Comparison of ENCODE assay signal across 9 mouse cellular contexts in the genomic region with DNA sequence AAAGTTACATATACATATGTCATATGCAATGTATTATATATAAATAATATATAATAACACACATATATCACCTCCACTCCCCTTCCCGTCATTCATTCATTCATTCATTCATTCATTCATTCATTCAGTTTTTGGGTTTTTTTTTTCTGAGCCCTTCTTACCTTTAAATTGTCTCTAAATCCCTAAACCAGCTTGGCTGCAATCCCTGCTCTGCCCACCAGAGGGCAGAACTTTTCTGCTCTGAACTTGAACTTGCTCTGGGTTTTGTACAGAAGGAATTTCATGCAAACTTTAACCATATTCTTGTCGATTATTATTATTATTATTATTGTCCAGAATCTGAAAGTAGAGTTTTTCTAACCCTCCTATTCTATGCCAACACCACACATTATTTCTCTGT. TPM values are rescaled to one million over a fixed set of nuclear protein-coding genes. Genes with fewer than 3 reads are reported as not detected.
DNase-seq lines count a peak whose midpoint lies in the region; ATAC-seq and TF ChIP-seq lines count a peak whose summit lies in the region.
"Had no signal": no experiment of that assay in that cellular context is flagged by ENCODE, and none has a peak within 500 bp of the region (broad histone marks: within the 10 kb centered on the region; RNA-seq: fewer than 3 reads in every experiment).

No protein-coding gene starts in this region.

- ATAC-seq in limb, embryonic 11.5 days (ENCODE audit: insufficient number of reproducible peaks, low FRiP score, low TSS enrichment, low read depth): no peak

- peaks cover 33% of the 10 kb centered on the region for H3K4me1 ChIP-seq in E14TG2a.4 (replicated peaks; ENCODE audit: low read depth, low read length)
- no peaks in the 10 kb centered on the region for H3K4me1 ChIP-seq in limb, embryonic 11.5 days (ENCODE audit: control insufficient read depth, insufficient read depth, low read length)

- H3K36me3 ChIP-seq in E14TG2a.4 (ENCODE audit: insufficient read depth, low read length): no peaks in the 10 kb centered on the region
- no peaks in the 10 kb centered on the region for H3K36me3 ChIP-seq in limb, embryonic 11.5 days (ENCODE audit: control insufficient read depth, insufficient read depth, low read length)
- H3K36me3 ChIP-seq: heart, embryonic 15.5 days had no signal

- TF ChIP-seq CTCF in layer of hippocampus, adult 2 months (conservative IDR thresholded peaks at IDR 0.05): peak; percentile 88
- peak; percentile 88 for TF ChIP-seq CTCF in E14TG2a.4 (conservative IDR thresholded peaks at IDR 0.05; ENCODE audit: low read length)

- H3K9me3 ChIP-seq in E14TG2a.4 (ENCODE audit: low read length): no peaks in the 10 kb centered on the region
- peaks cover 5% of the 10 kb centered on the region for H3K9me3 ChIP-seq in limb, embryonic 11.5 days (ENCODE audit: control insufficient read depth, low read length)
- H3K9me3 ChIP-seq: heart, embryonic 15.5 days had no signal

- peaks cover 35% of the 10 kb centered on the region for H3K27me3 ChIP-seq in E14TG2a.4 (ENCODE audit: insufficient read depth, low read length)
- peaks cover 36% of the 10 kb centered on the region for H3K27me3 ChIP-seq in limb, embryonic 11.5 days (ENCODE audit: control insufficient read depth, insufficient read depth, low read length)

- DNase-seq in layer of hippocampus, adult 2 months (ENCODE audit: low spot score in 2 of 2): peak in 1 of 2 experiments; percentile 82
- no peak for DNase-seq in layer of hippocampus, postnatal 36 days
- peak; percentile 72 for DNase-seq in T-cell, adult 2 months (ENCODE audit: low spot score)
- DNase-seq in embryo, embryonic 9.5 days (ENCODE audit: extremely low spot score): peak; percentile 63
- peak; percentile 88 for DNase-seq in limb, embryonic 11.5 days (ENCODE audit: low spot score)
- peak; percentile 57 for DNase-seq in skeletal muscle tissue, adult 2 months (ENCODE audit: low read depth, low spot score)

- no peak overlapping the region for H3K27ac ChIP-seq in layer of hippocampus, adult 2 months
- H3K27ac ChIP-seq in limb, embryonic 11.5 days (replicated peaks; ENCODE audit: low read depth, low read length): no peak overlapping the region
- H3K27ac ChIP-seq: heart, embryonic 15.5 days had no signal

- H3K9ac ChIP-seq in limb, embryonic 11.5 days (ENCODE audit: low read length): no peak overlapping the region
- H3K9ac ChIP-seq: heart, embryonic 15.5 days had no signal

- H3K4me2 ChIP-seq in limb, embryonic 11.5 days (ENCODE audit: low read depth, severe bottlenecking): no peak overlapping the region
- H3K4me2 ChIP-seq: heart, embryonic 15.5 days had no signal

- 11% methylated on average over 2 of the region's 2 CpGs for WGBS in limb, embryonic 11.5 days

- no peak overlapping the region for H3K4me3 ChIP-seq in layer of hippocampus, adult 2 months
- no peak overlapping the region for H3K4me3 ChIP-seq in E14TG2a.4 (replicated peaks; ENCODE audit: low read length)
- no peak overlapping the region for H3K4me3 ChIP-seq in limb, embryonic 11.5 days (ENCODE audit: low read depth, low read length)
- H3K4me3 ChIP-seq: heart, embryonic 15.5 days; myocyte had no signal

RNA-seq across cellular contexts. Expression of gene Dmwd, which starts 7.3 kb away (rescaled TPM):
- total RNA-seq in layer of hippocampus, adult 2 months (2021): 100 to 1,000 TPM; 154 TPM
- 100 to 1,000 TPM; 136 to 143 TPM for total RNA-seq in layer of hippocampus, postnatal 36 days (2021)
- polyA plus RNA-seq in limb, embryonic 11.5 days (2014; fragmentation: Nextera tagmentation; extraction: Ambion mirVana): 18.8 and 25.6 TPM in 2 replicates

RNA-seq across cellular contexts. Expression of gene Rsph6a, which starts 14.2 kb away (rescaled TPM):
- total RNA-seq in layer of hippocampus, adult 2 months (2021): under 1 TPM in 1 of 2 experiments, not detected in 1; 0.20 TPM
- total RNA-seq in layer of hippocampus, postnatal 36 days (2021): under 1 TPM; 0.15 to 0.33 TPM
- polyA plus RNA-seq in limb, embryonic 11.5 days (2014; fragmentation: Nextera tagmentation; extraction: Ambion mirVana): not detected in 2 replicates
- polyA plus RNA-seq: heart, embryonic 15.5 days had no signal

RNA-seq across cellular contexts. Expression of gene Dmpk, which starts 14.9 kb away (rescaled TPM):
- 10 to 100 TPM; 38.8 to 56.8 TPM for total RNA-seq in layer of hippocampus, adult 2 months (2021)
- total RNA-seq in layer of hippocampus, postnatal 36 days (2021): 10 to 100 TPM; 36.3 to 48.1 TPM
- polyA plus RNA-seq in limb, embryonic 11.5 days (2014; fragmentation: Nextera tagmentation; extraction: Ambion mirVana): 8.6 and 9.2 TPM in 2 replicates

RNA-seq across cellular contexts. Expression of gene Six5, which starts 25.7 kb away (rescaled TPM):
- total RNA-seq in layer of hippocampus, adult 2 months (2021): 1 to 10 TPM; 2.4 to 2.8 TPM
- 1 to 10 TPM; 2.5 to 2.8 TPM for total RNA-seq in layer of hippocampus, postnatal 36 days (2021)
- polyA plus RNA-seq in limb, embryonic 11.5 days (2014; fragmentation: Nextera tagmentation; extraction: Ambion mirVana): 8.7 and 8.9 TPM in 2 replicates

RNA-seq across cellular contexts. Expression of gene Sympk, which starts 44.5 kb away (rescaled TPM):
- 100 to 1,000 TPM; 112 to 114 TPM for total RNA-seq in layer of hippocampus, adult 2 months (2021)
- 100 to 1,000 TPM; 111 to 113 TPM for total RNA-seq in layer of hippocampus, postnatal 36 days (2021)
- 36.0 and 37.6 TPM in 2 replicates for polyA plus RNA-seq in limb, embryonic 11.5 days (2014; fragmentation: Nextera tagmentation; extraction: Ambion mirVana)

Comparison
In these comparisons a context has a peak if more than half of its experiments do, and no peak if none do; other contexts are left out.
1. DNase-seq: peak in T-cell, adult 2 months (single experiment), embryo, embryonic 9.5 days (single experiment), limb, embryonic 11.5 days (single experiment) and skeletal muscle tissue, adult 2 months (single experiment); none in layer of hippocampus, postnatal 36 days (0 of 2).